Mouse (Mus musculus): Measurements from ENCODE around the gene Syndig1. TPM values are rescaled to one million over a fixed set of nuclear protein-coding genes. Genes with fewer than 3 reads are reported as not detected.

The Syndig1 gene
- total RNA-seq, 2 experiments from 2014 or later, result not detected

Other genes with a start within 250 kb of the Syndig1 start
- gene C530025M09Rik, start 2.0 kb downstream of the Syndig1 start, total RNA-seq (2021), result not detected

All from heart, postnatal 25 days (tissue).